Mouse (Mus musculus) cerebellum, postnatal 36 days (tissue): ENCODE measurements around the gene Hcn4.

Experiments used
- DNase-seq, 2 experiments: peaks; one replicate each; pipeline ENCODE4 v3.0.0; 2021 to 2022; ENCODE audit warnings: mixed read lengths in 2 of 2

Hcn4 gene

DNA sequence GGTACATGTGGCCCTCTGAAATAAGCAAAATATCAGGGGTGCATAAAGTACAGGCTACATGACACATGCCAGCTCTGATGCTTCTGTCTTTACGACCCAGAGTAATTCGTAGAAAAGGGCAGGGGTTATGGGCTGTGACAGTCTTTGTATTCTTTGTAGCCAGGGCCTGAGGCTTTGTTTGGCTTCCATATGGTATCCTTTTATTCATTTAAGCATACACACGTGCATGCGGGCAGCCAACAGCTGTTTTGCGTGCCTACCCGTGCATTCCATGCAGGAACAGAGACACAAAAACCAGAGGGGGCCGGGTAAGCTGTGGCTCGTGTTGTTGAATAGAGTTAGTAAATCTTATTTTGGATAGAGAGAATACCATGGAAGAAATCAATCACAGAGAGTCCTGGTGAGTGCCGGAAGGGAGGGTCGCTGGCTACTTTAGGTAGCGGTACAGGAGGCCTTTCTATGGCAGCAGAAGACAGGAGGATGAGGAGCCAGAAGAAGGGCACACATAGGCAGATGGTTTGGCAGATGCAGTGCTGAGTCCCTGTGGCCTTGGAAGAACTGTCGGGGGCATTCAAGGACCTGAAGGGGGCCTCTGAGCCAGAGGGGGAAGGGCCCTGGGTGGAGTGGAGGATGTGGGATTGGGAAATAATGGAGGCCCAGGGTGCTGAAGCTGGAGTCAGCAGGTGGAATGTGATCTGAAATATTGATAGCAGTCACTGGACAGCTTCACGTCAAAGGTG lies 26.5 kb downstream of the Hcn4 start:
- DNase-seq = no peak

DNA sequence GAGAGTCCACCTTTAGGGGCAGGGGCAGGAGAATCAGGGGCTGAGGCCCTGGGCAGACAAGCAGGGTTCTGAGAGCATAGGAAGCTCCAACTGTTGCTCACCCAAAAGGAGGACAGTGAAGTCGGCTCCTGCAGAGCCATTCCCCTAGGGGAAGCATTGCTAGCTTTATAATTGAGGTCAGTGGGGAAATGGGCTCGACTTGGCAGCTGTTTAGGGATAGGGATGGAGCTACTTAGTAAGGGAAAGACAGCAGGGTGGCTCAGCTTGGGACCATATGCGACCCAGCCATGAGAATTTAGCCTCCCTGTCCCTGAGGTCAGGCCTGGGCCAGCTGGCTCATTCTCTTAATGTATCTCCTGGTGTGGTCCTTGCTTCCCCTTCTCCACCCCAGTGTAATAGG lies 31.7 kb downstream of the Hcn4 start:
- DNase-seq = no peak

DNA sequence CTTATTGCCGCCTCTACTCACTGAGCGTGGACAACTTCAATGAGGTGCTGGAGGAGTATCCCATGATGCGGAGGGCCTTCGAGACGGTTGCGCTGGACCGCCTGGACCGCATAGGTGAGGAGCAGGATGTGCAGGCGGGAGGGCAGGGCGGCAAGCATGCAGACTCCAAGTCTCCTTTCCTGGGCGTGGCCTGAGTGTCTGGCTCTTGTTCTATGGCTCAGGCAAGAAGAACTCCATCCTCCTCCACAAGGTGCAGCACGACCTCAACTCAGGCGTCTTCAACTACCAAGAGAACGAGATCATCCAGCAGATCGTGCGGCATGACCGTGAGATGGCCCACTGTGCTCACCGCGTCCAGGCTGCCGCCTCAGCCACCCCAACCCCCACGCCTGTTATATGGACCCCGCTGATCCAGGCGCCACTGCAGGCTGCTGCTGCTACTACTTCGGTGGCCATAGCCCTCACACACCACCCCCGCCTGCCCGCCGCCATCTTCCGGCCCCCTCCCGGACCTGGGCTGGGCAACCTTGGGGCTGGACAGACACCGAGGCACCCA lies 35.9 kb downstream of the Hcn4 start:
- no peak for DNase-seq

DNA sequence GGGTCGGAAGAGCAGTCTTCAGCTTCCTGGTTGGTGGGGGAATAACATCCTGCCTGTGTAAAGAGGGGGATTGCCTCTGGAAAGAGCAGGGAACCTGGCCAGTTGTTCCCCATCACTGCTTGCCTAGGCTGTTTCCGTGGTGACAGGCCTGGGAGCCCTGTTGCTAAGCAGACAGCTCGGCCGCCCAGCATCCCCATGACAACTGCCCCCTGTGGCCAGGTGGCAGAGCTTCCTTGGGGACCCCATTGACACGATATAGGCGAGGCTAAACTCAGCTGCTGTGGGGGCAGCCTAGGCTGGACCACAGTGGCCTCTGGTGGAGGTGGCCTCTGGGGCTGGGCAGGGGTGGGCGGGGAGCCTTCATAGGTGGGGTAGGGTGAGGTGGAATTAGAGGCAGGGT lies 40.6 kb downstream of the Hcn4 start:
- DNase-seq = no peak

DNA sequence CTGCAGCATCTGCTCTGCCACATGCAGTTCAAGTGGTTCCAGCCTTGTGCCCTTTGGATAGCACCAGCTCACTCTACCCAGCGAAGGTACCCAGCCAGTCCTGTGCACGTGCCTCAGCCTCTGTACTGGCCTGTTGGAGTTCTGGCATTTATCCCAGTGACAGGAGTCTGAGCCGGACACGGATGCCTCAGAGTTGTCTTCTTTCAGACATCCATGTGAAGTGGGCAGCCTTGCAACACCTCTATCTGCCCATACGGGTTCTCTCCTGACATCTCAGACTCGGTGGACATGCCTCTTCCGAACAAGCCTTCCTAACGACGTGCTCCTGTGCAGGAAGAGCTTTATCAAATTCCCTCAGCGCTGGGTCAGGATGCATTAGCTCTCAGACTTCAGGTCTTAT lies 47.9 kb downstream of the Hcn4 start:
- no peak for DNase-seq

DNA sequence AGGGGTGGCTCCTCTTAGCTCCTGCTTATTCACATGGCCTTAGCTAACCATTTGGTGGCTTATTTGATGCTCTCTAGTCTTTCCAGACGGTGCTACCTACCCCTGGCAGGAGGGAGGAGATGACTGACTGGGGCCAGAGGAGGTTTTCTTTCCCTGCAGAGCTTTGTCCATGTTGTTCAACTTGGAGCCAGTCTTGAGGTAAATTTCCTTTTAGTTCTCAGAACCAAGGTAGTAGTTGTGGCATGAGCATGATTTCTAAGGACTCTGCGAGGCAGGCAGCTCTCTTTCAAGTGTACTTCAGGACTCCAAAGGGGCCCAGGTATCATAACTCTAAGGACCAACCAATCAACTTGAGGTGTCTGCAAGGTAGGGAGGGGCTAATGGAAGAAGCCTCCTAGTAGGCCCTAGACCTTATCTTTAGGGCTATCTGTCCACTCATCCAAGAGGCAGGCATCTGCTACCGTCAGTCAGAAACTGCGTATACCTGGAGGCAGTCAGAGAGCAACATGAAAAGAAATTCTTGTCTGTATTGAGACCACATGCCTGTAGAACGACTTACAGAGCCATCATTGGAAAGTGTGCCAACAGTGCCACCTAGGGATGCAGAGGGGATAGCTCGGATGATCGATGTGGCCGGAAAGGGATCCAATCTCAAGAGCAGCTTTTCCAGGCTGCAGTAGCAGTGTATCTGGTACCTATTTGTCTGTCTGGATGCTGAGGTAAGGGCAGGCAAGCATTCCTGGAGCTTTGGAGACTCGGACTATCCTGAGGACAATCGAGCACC lies 50.5 kb downstream of the Hcn4 start:
- DNase-seq = peak; percentile 69 to 76

DNA sequence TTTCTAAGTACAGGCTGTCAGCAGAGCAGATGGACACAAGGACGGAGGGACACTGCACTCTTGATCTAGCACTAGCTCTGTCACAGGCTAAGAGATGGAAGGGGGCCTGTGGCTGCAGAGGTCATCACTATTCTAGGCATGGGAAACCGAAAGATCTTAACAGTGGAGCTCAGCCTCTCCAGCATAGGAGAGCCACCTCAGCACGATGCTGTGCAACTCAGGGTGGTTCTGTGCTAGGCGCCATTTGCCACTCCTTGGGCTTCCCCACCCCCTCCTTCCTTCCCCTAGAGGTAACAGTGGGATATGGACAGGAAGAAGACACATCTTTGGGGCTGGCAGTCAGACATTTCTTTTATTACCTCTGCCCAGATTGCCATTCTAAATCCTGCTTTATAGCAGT lies 51.1 kb downstream of the Hcn4 start:
- no peak for DNase-seq

DNA sequence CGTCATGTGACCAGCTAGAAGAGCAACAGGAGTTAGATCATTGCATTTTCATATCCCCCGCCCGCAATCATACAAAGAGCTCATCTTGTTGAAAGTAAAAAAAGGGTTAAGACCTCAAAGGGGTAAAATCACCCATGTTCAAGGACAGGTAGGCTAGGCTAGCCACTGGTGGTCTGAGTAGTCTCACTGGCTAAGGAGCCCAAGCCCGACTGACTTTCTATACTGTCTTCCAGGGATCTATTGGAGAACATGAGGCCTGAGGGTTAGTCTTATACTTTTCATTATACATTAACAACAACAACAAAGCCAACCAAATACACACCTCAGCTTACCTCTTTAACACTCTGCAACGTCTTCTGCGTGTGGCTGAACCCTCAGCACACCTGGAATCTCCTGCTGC lies 52.2 kb downstream of the Hcn4 start:
- DNase-seq = no peak

DNA sequence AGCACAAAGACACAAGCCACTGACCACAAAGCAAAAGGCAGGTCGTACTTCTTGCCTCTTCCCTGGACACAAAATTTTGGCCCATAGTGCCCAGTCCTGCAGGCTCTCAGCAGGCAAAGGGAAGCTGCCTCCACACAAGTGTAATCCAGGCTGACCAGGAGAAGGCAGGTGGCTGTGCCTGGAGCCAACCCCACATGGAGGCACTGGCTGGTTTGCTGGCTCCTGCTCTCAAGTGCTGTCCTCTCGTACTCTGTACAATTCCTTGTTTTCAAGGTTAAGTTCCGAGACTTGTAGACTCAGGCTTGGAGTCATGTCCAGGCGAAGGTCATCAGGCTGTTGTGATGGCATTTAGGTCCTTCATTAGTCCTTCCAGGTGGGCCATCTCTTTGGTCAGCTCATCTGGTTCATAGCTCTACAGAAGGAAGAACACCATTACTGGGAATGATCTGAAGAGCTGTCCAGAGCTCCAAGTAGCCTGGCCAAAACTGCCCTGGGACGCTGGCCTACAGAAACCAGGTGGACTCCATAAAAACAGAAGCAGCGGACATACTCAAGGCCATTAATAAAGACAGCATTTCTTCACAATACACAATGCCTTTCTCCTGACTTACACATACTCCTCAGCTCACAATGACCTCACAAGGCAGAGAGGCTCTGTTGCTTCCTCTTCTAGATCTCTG lies 53.9 kb downstream of the Hcn4 start:
- peak; percentile 76 for DNase-seq

DNA sequence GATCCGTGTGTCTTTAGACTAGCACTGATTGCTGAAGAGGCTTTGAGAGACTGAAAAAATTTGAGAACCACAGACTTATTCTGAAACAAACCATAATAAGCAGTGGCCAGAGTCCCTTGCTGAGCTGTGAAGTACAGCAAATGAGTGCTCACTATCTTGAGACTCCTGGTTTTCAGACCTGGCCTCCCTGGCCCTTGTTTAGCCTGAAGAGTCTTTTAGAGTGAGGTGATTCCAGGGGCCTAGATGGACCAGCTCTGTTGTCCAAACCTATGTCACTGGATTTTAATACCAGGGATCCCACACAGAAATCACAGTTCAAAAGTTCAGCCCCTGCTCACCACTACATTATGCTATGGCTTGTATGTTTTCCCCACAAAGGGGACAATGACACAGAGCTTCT lies 56.6 kb downstream of the Hcn4 start:
- DNase-seq = no peak

DNA sequence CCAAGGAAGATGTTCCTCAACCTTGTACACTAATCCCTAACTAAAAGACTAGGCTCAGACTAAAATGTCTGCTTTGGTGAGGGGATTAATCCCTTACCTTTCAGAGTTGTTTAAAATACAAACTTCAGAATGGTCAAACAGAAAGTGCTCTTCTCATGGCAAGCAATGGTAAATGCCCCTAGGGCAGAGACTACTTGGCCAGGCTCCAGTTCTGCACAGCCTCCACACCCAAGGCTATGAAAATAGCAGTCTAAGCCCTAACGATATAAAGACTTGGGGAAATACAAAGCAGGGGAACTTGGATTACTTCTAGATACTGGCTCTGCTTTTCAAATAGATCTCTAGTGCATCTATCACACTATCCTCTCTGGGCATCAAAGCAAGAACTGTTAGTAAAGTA lies 59.5 kb downstream of the Hcn4 start:
- DNase-seq = no peak

DNA sequence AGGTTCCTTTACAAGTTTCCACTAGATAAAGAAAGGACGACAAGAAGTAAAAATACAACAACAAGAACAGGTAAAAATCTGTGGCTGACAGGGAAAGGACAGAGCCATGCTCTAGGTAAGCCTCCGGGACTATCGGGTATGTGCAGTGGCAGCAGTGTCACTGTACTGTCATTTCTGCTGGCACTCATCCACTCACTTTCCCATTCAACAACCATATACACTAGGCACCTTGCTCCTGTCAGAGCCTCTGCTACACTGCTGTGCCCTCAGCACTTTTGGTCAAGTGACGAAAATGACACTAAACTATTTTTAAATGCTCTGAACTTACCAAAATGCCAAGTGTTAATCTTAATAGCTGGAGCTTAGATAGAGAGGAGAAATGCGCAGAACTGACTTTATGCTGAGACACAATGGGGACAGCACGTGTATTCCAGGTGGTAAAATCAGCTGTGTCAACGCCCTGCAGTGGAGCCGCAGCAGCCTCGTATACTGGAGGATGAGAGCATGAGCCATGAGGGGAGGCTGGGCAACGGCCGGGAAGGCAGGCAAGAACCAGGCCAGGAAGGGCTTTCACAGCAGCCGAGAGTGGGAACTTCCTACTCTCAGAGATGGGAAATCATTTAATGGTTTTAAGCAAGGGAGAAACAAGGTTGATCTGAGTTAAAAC lies 66.7 kb downstream of the Hcn4 start:
- DNase-seq = no peak

DNA sequence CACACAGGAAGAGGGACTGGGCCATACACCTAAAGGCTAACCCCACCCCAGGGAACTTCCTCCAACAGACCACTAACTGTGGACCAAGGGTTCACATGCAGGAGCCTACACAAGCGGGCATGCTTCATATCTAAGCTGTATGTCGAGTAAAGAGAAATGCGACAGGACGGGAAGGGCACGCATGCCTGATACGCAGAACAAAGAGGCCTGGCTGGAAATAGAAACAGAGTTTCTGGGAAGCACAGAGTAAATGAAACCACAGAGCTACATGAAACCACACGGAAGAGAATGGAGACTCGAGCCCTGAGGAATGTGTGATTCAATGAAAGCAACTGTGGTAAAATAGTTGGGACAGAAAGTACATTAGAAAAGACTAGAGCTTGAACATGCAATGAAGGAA lies 67.7 kb downstream of the Hcn4 start:
- DNase-seq = no peak

DNA sequence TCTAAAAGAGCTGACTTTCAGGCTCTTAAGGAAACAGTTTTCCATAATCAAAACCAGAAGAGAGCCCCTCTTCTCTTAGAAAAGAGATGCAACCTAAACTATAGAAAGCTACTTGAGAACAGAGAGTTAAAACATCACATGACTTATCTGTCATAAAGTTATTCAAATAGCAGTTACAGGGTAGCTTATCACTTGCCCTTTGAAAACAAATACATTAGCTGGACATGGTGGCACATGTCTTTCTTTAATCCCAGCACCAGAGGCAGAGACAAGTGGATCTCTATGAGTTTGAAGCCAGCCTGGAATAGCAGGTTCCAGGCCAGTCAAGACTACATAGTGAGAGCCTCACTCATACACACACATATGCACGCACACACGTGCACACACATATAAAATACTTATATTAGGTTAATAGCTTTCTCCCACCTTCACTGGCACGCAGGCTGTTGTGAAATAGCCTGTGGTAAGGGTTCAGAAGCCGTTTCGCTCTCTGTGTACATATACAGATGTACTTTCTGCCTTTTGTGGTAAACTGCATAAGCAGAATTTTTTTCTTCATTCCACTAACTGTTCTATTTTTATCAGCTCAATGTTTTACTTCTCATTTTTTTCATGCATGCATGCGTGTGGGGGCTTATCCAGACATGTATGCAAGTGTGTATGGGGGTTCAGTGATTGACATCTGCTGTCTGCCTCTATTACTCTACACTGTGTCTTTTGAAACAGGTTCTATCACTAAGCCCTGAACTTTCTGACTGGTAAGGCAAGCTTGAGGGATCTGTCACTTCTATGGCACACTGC lies 68.8 kb downstream of the Hcn4 start:
- no peak for DNase-seq

DNA sequence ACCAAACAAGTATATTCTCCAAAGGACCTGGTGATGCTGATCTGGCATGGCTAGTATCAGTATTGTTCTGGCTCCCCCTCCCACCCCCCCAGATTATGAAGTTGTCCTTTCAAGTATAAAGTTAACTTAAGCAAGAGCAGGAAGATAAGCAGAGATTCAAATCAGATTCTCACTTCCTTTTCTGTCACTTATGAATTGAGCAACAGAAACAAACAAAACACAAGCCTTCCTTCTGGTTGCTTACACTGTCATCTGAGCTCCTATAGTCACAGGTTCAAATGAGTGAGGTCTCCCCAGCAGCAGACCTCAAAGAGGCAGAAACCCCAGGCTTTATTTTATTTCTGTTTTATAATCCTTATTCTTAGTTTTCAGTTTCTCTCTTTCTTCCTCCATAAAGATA lies 76.4 kb downstream of the Hcn4 start:
- no peak for DNase-seq

DNA sequence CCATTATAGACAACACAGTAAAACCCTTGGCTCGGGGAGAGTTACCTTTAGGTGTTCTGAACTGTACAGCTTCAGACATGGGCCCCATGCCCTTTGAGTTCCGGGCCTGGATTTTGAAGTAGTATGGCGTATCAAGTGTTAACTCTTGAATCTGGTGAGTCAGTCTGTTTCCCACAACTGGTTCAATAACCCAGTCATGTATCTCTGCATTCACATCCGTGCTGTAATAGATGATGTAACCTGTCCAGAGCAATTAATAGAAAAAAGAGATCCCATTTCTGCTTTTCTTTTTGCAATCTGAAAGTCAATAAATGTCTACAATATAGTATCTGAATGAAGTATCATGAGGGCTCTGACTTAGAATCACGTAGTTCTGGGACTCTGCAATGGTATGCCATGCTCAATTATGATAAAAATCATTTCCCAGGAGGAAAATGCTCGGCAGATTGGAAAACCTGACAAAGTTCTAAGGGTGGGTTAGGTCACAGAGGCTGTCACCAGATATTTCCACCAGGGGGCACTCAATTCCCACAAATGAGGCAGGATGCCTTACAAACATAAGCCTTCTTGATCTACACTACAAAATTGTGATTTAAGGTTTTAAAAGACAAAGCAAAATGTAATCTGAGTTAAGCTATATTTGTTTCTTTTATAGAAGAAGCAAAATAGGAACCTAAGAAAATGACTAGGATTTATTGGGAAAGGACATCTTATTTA lies 79.8 kb downstream of the Hcn4 start:
- DNase-seq = peak; percentile 57 to 63
